Mouse (Mus musculus): Measurements from ENCODE around the gene Tfip11. TPM values are rescaled to one million over a fixed set of nuclear protein-coding genes. Genes with fewer than 3 reads are reported as not detected.

Gene Tfip11
- polyA plus RNA-seq, 1 experiment from 2014 or later = 40.2 TPM

GRCm38 (mm10) chr5:112284203-112284582 lies 42.0 kb upstream of the Tfip11 start:
- Histone ChIP-seq H3K4me2 (replicated peaks) (no peak overlapping the region), H3K4me1 (peaks cover 7% of the 10 kb centered on the region), H3K27me3 (no peaks in the 10 kb centered on the region), H3K4me3 (no peak overlapping the region), H3K36me3 (0 out of 2 replicates have a peak, but pooled peaks cover 3% of the 10 kb centered on the region), H3K27ac (replicated peaks) (no peak overlapping the region), H3K9ac (replicated peaks) (no peak overlapping the region), H3K9me3 (no peaks in the 10 kb centered on the region)
- ATAC-seq (ENCODE audit: low FRiP score, low read depth) = no peak
- WGBS = 85% methylated on average over 7 of the region's 7 CpGs

- no peak overlapping the region for H3K4me2 ChIP-seq (replicated peaks)
- 0 out of 2 replicates have a peak, but pooled peaks cover 3% of the 10 kb centered on the region for H3K36me3 ChIP-seq
- no peak overlapping the region for H3K9ac ChIP-seq (replicated peaks)
- peaks cover 7% of the 10 kb centered on the region for H3K4me1 ChIP-seq
- 88% methylated on average over 7 of the region's 7 CpGs for WGBS
- H3K27ac ChIP-seq (replicated peaks) = no peak overlapping the region
- H3K4me3 ChIP-seq = no peak overlapping the region
- ATAC-seq (ENCODE audit: low FRiP score, low read depth) = no peak
- H3K27me3 ChIP-seq = no peaks in the 10 kb centered on the region
- H3K9me3 ChIP-seq = no peaks in the 10 kb centered on the region
Observed at GRCm38 (mm10) chr5:112285548-112286085, 40.5 kb upstream of the Tfip11 start.

DNA sequence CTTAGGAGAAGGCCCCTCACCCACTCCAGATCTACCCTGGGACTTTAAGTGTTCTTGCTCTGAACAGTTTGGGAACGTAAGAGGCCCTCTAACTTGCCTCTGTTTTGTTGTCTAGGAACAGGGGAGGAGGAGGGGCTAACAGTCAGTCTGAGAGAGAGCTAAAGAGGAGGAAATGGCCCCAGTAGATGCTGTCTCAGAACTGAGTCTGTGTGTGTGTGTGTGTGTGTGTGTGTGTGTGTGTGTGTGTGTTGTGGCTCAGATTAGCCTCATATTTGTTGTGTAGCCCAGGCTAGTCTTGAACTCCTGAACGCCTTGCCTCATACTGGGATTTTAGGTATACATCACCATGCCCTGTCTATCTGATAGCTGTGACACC lies 39.6 kb upstream of the Tfip11 start:
- Histone ChIP-seq H3K36me3 (0 out of 2 replicates have a peak, but pooled peaks cover 3% of the 10 kb centered on the region), H3K4me1 (no peaks in the 10 kb centered on the region), H3K27ac (replicated peaks) (no peak overlapping the region), H3K27me3 (no peaks in the 10 kb centered on the region), H3K4me2 (replicated peaks) (no peak overlapping the region), H3K9ac (replicated peaks) (no peak overlapping the region), H3K4me3 (no peak overlapping the region), H3K9me3 (no peaks in the 10 kb centered on the region)
- WGBS = 85% methylated on average over 2 of the region's 2 CpGs
- ATAC-seq (ENCODE audit: low FRiP score, low read depth) = no peak

DNA sequence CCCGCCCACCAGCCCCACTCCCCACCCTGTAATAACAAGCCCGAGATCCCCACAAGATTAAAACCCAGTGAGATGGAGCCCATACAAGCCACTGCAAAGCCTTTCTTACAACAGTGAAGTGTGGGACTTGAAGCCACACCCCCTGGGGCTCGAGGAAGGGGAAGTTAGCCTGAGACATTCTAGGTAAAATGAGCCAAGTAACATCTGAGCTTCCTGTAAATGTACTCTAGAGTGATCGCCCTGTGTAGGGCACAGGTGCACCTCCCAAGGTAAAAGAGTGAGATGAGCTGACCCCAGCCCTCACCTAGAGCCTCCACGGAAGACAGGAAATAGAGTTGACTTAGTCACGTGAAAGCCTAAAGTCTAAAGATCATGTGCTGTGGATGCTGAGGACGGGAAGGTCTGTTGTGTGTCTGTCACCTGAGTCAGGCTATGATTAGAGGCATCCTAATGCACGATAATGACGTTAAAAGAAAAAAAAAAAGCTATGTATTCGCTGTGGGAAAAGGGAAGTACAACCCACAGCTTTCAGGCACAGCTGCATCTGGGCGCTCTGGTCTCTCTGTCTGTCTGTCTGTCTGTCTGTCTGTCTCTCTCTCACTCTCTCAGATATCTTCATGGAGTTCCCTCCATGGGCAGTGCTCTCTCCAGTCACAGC lies 39.0 kb upstream of the Tfip11 start:
- Histone ChIP-seq H3K36me3 (peaks cover 3% of the 10 kb centered on the region; the same call in 1 of the 2 replicates), H3K4me1 (no peaks in the 10 kb centered on the region), H3K4me2 (replicated peaks) (no peak overlapping the region), H3K27me3 (no peaks in the 10 kb centered on the region), H3K9ac (replicated peaks) (no peak overlapping the region), H3K4me3 (no peak overlapping the region), H3K27ac (replicated peaks) (no peak overlapping the region), H3K9me3 (no peaks in the 10 kb centered on the region)
- ATAC-seq (ENCODE audit: low FRiP score, low read depth) = no peak
- 83% methylated on average over 11 of the region's 11 CpGs for WGBS

DNA sequence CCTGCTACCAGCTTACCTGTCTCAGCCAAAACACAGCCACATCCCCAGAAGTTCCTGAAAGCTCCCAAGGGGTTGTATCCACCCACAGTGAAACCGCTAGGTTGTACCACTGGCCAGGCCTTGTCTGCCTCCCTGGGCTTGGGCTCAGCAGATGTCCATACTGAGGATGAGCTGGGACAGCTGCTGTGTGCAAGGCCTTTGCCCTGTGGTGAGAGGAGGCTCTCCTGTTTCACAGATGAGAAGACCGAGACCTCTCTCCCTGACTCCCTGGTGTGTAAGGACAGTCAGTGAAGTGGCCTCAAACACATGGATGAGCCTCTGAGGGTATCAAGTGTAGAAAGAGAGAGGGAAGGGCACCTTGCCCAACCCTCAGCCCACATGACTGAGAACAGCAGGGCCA lies 38.5 kb upstream of the Tfip11 start:
- Histone ChIP-seq H3K9ac (replicated peaks) (no peak overlapping the region), H3K9me3 (no peaks in the 10 kb centered on the region), H3K4me2 (replicated peaks) (no peak overlapping the region), H3K36me3 (peaks cover 3% of the 10 kb centered on the region; the same call in 1 of the 2 replicates), H3K27ac (replicated peaks) (no peak overlapping the region), H3K4me1 (no peaks in the 10 kb centered on the region), H3K4me3 (no peak overlapping the region), H3K27me3 (no peaks in the 10 kb centered on the region)
- WGBS = 82% methylated on average over 2 of the region's 2 CpGs
- no peak for ATAC-seq (ENCODE audit: low FRiP score, low read depth)

- H3K9ac ChIP-seq (replicated peaks) = no peak overlapping the region
- 80% methylated on average over 9 of the region's 9 CpGs for WGBS
Observed at GRCm38 (mm10) chr5:112288193-112289141, 37.7 kb upstream of the Tfip11 start.

GRCm38 (mm10) chr5:112289236-112289635 lies 36.9 kb upstream of the Tfip11 start:
- WGBS = 87% methylated on average over 6 of the region's 8 CpGs

More at GRCm38 (mm10) chr5:112288193-112289141, 37.7 kb upstream of the Tfip11 start:
- H3K4me3 ChIP-seq = no peak overlapping the region
- H3K9me3 ChIP-seq = no peaks in the 10 kb centered on the region
- H3K27me3 ChIP-seq = no peaks in the 10 kb centered on the region
- H3K4me1 ChIP-seq = no peaks in the 10 kb centered on the region
- H3K36me3 ChIP-seq = peaks cover 3% of the 10 kb centered on the region; the same call in 1 of the 2 replicates
- no peak overlapping the region for H3K4me2 ChIP-seq (replicated peaks)
- no peak for ATAC-seq (ENCODE audit: low FRiP score, low read depth)
- H3K27ac ChIP-seq (replicated peaks) = no peak overlapping the region

GRCm38 (mm10) chr5:112289819-112290535 lies 36.2 kb upstream of the Tfip11 start:
- WGBS = 89% methylated on average over 16 of the region's 16 CpGs
- no peak overlapping the region for H3K4me3 ChIP-seq
- H3K36me3 ChIP-seq = peaks cover 3% of the 10 kb centered on the region; the same call in 1 of the 2 replicates
- no peak overlapping the region for H3K4me2 ChIP-seq (replicated peaks)
- H3K9ac ChIP-seq (replicated peaks) = no peak overlapping the region
- no peaks in the 10 kb centered on the region for H3K27me3 ChIP-seq
- H3K27ac ChIP-seq (replicated peaks) = no peak overlapping the region
- no peaks in the 10 kb centered on the region for H3K9me3 ChIP-seq
- peaks cover 11% of the 10 kb centered on the region for H3K4me1 ChIP-seq
- no peak for ATAC-seq (ENCODE audit: low FRiP score, low read depth)

More at GRCm38 (mm10) chr5:112289236-112289635, 36.9 kb upstream of the Tfip11 start:
- ATAC-seq (ENCODE audit: low FRiP score, low read depth) = no peak
- Histone ChIP-seq H3K4me2 (replicated peaks) (no peak overlapping the region), H3K27me3 (no peaks in the 10 kb centered on the region), H3K36me3 (peaks cover 3% of the 10 kb centered on the region; the same call in 1 of the 2 replicates), H3K4me1 (0 out of 2 replicates have a peak, but pooled peaks cover 3% of the 10 kb centered on the region), H3K4me3 (no peak overlapping the region), H3K9ac (replicated peaks) (no peak overlapping the region), H3K27ac (replicated peaks) (no peak overlapping the region), H3K9me3 (no peaks in the 10 kb centered on the region)

DNA sequence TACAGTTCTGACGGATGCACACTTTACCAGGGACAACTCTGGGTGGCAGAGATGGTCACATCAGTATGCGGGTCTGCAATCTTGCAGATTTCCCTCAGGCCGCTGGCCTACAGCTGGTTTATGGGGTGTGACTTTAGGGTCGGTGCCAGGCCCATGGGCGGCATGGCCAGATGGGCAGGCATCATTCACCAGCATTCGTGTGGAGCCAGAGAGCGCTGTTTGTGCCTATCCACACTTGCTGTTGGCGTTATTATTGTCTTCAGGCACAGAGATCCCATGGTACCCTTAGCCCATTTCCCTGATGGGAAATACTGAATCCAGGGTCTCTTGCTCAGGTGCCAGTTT lies 35.6 kb upstream of the Tfip11 start:
- no peak overlapping the region for H3K4me3 ChIP-seq
- no peak overlapping the region for H3K4me2 ChIP-seq (replicated peaks)
- no peak overlapping the region for H3K27ac ChIP-seq (replicated peaks)
- no peaks in the 10 kb centered on the region for H3K9me3 ChIP-seq
- no peaks in the 10 kb centered on the region for H3K27me3 ChIP-seq
- no peak overlapping the region for H3K9ac ChIP-seq (replicated peaks)
- peaks cover 16% of the 10 kb centered on the region for H3K4me1 ChIP-seq
- no peak for ATAC-seq (ENCODE audit: low FRiP score, low read depth)
- peaks cover 3% of the 10 kb centered on the region; the same call in 1 of the 2 replicates for H3K36me3 ChIP-seq
- 96% methylated on average over 8 of the region's 8 CpGs for WGBS

- peaks cover 19% of the 10 kb centered on the region for H3K4me1 ChIP-seq
Observed at GRCm38 (mm10) chr5:112291866-112292265, 34.3 kb upstream of the Tfip11 start.

DNA sequence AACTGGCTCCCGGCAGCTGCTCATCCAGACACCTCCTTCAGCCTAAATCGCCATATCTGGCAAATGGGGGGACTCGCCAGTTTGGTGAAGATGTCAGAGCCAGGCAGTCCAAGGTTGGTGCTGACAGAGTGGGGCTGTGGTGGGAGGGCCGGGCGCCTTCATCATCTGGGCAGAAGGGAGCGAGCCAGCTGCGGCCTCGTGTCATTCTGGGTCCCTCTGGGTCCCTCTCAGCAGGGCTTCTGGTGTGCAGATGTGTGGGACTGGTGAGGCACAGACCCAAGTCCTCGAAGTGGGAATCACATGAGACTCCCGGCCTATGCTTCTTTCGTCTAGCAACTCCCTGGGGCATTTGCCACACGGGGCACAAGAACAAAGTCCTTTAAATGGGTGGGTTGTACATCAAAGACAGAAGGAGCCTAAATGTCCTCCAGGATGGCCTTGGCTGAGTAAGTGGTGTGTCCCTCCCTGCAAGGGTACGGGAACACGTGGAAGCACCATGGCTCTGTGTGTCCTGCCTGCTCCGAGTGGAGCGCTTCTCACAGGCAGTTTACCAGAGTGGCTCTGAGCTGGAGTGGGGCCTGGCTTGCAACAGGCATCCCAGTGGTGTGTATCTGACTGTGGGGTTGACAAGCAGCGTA lies 33.7 kb upstream of the Tfip11 start:
- Histone ChIP-seq H3K4me1 (peaks cover 19% of the 10 kb centered on the region), H3K36me3 (no peaks in the 10 kb centered on the region; the same call in 1 of the 2 replicates), H3K9me3 (no peaks in the 10 kb centered on the region), H3K27ac (replicated peaks) (no peak overlapping the region), H3K9ac (replicated peaks) (no peak overlapping the region), H3K4me2 (replicated peaks) (no peak overlapping the region), H3K27me3 (no peaks in the 10 kb centered on the region), H3K4me3 (no peak overlapping the region)
- WGBS = 87% methylated on average over 17 of the region's 17 CpGs
- ATAC-seq (ENCODE audit: low FRiP score, low read depth) = no peak

More at GRCm38 (mm10) chr5:112291866-112292265, 34.3 kb upstream of the Tfip11 start:
- no peak overlapping the region for H3K27ac ChIP-seq (replicated peaks)
- no peaks in the 10 kb centered on the region for H3K9me3 ChIP-seq
- H3K4me3 ChIP-seq = no peak overlapping the region
- WGBS = 86% methylated on average over 5 of the region's 5 CpGs
- no peak for ATAC-seq (ENCODE audit: low FRiP score, low read depth)
- H3K36me3 ChIP-seq = no peaks in the 10 kb centered on the region; the same call in 1 of the 2 replicates
- no peaks in the 10 kb centered on the region for H3K27me3 ChIP-seq
- no peak overlapping the region for H3K9ac ChIP-seq (replicated peaks)
- H3K4me2 ChIP-seq (replicated peaks) = no peak overlapping the region

Measured in midbrain, embryonic 12.5 days (tissue).